22 mouse cellular contexts compared by ENCODE assay signal in the genomic region with DNA sequence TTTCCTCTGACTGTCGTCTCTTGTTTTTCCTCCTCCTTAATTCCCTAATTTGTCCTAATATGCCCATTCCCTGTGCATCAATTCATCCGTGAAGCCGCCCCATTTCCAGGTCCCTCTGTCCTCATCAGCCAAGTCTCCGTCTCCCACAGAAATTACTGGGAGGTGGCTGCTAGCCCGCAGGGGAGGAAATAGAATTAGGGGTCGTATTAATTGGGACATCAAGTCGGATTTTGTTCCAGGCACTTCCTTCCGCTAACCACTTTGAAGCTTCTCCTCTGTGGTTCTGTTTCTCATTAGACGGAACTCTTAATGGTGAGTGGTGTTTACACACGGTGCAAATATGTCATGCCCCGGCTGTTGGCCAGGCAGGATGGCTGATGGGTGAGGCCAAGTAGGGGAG.
DNase-seq lines count a peak whose midpoint lies in the region; ATAC-seq and TF ChIP-seq lines count a peak whose summit lies in the region.
"Had no signal": no experiment of that assay in that cellular context is flagged by ENCODE, and none has a peak within 500 bp of the region (broad histone marks: within the 10 kb centered on the region; RNA-seq: fewer than 3 reads in every experiment).

No protein-coding gene starts in this region.

- ATAC-seq in limb, embryonic 13.5 days (ENCODE audit: low FRiP score, low read depth): no peak
- no peak for ATAC-seq in embryonic facial prominence, embryonic 13.5 days (ENCODE audit: insufficient number of reproducible peaks, insufficient read depth, low FRiP score, low TSS enrichment, low read depth)
- ATAC-seq in intestine, postnatal 0 days: no peak
- no peak for ATAC-seq in hindbrain, embryonic 13.5 days (ENCODE audit: low FRiP score)
- ATAC-seq: forebrain, embryonic 14.5 days; forebrain, postnatal 0 days had no signal

- peaks cover 6% of the 10 kb centered on the region for H3K9me3 ChIP-seq in limb, embryonic 13.5 days
- H3K9me3 ChIP-seq in limb, embryonic 10.5 days (replicated peaks): no peaks in the 10 kb centered on the region
- H3K9me3 ChIP-seq in embryonic facial prominence, embryonic 13.5 days: no peaks in the 10 kb centered on the region
- H3K9me3 ChIP-seq in intestine, postnatal 0 days (ENCODE audit: control insufficient read depth): 0 out of 2 replicates have a peak, but pooled peaks cover 6% of the 10 kb centered on the region
- H3K9me3 ChIP-seq in hindbrain, embryonic 13.5 days: peaks cover 5% of the 10 kb centered on the region; the same call in 1 of the 2 replicates
- H3K9me3 ChIP-seq: embryonic facial prominence, embryonic 15.5 days; hindbrain, embryonic 15.5 days had no signal

- peaks cover 76% of the 10 kb centered on the region for H3K27me3 ChIP-seq in limb, embryonic 13.5 days
- H3K27me3 ChIP-seq in limb, embryonic 10.5 days (ENCODE audit: low read depth, poor library complexity, severe bottlenecking): peaks cover 69% of the 10 kb centered on the region
- peaks cover 26% of the 10 kb centered on the region for H3K27me3 ChIP-seq in embryonic facial prominence, embryonic 13.5 days
- no peaks in the 10 kb centered on the region for H3K27me3 ChIP-seq in intestine, postnatal 0 days (replicated peaks; ENCODE audit: control insufficient read depth, insufficient read depth, low read length)
- peaks cover 3% of the 10 kb centered on the region; the same call in 1 of the 2 replicates for H3K27me3 ChIP-seq in hindbrain, embryonic 13.5 days
- H3K27me3 ChIP-seq: hindbrain, embryonic 15.5 days had no signal

- peaks cover 21% of the 10 kb centered on the region for H3K4me1 ChIP-seq in limb, embryonic 13.5 days
- peaks cover 47% of the 10 kb centered on the region for H3K4me1 ChIP-seq in limb, embryonic 10.5 days
- peaks cover 29% of the 10 kb centered on the region for H3K4me1 ChIP-seq in embryonic facial prominence, embryonic 13.5 days
- no peaks in the 10 kb centered on the region for H3K4me1 ChIP-seq in intestine, postnatal 0 days (replicated peaks; ENCODE audit: control insufficient read depth, insufficient read depth, low read length)
- H3K4me1 ChIP-seq in hindbrain, embryonic 13.5 days (replicated peaks): no peaks in the 10 kb centered on the region
- H3K4me1 ChIP-seq: heart, embryonic 12.5 days; heart, embryonic 15.5 days; hindbrain, embryonic 10.5 days; hindbrain, embryonic 15.5 days had no signal

- DNase-seq in limb, embryonic 10.5 days (ENCODE audit: low spot score): no peak
- DNase-seq in retina, postnatal 1 day: peak; percentile 73
- DNase-seq: adrenal gland, adult 2 months; cerebellum, adult 11 months; cerebellum, adult 2 months; cerebellum, adult 9-11 months; cerebellum, postnatal 25 days; forebrain, postnatal 0 days; gastrocnemius, postnatal 25 days; heart, adult 18-20 months; heart, postnatal 10 days; heart, postnatal 36 days had no signal

- H3K9ac ChIP-seq in limb, embryonic 13.5 days: no peak overlapping the region
- H3K9ac ChIP-seq in embryonic facial prominence, embryonic 13.5 days: peak overlapping the region; percentile 46; the same call in 1 of the 2 replicates
- H3K9ac ChIP-seq in intestine, postnatal 0 days (ENCODE audit: low read depth, low read length): no peak overlapping the region
- H3K9ac ChIP-seq in hindbrain, embryonic 13.5 days: no peak overlapping the region
- H3K9ac ChIP-seq: embryonic facial prominence, embryonic 15.5 days; forebrain, postnatal 0 days; heart, embryonic 12.5 days; heart, embryonic 15.5 days; hindbrain, embryonic 15.5 days had no signal

- H3K36me3 ChIP-seq in limb, embryonic 13.5 days: no peaks in the 10 kb centered on the region
- no peaks in the 10 kb centered on the region for H3K36me3 ChIP-seq in limb, embryonic 10.5 days
- no peaks in the 10 kb centered on the region for H3K36me3 ChIP-seq in embryonic facial prominence, embryonic 13.5 days
- H3K36me3 ChIP-seq in intestine, postnatal 0 days (ENCODE audit: control insufficient read depth, insufficient read depth): no peaks in the 10 kb centered on the region
- no peaks in the 10 kb centered on the region for H3K36me3 ChIP-seq in hindbrain, embryonic 13.5 days
- H3K36me3 ChIP-seq: embryonic facial prominence, embryonic 15.5 days; heart, embryonic 12.5 days; heart, embryonic 15.5 days; hindbrain, embryonic 10.5 days; hindbrain, embryonic 15.5 days had no signal

- no peak overlapping the region for H3K27ac ChIP-seq in limb, embryonic 13.5 days
- no peak overlapping the region for H3K27ac ChIP-seq in limb, embryonic 10.5 days
- no peak overlapping the region for H3K27ac ChIP-seq in embryonic facial prominence, embryonic 13.5 days
- no peak overlapping the region for H3K27ac ChIP-seq in intestine, postnatal 0 days (ENCODE audit: low read depth, low read length)
- H3K27ac ChIP-seq in hindbrain, embryonic 13.5 days: no peak overlapping the region
- H3K27ac ChIP-seq: embryonic facial prominence, embryonic 15.5 days; heart, embryonic 15.5 days; hindbrain, embryonic 10.5 days; hindbrain, embryonic 15.5 days had no signal

- TF ChIP-seq CTCF in intestine, postnatal 0 days (IDR thresholded peaks at IDR 0.05; ENCODE audit: low read depth): no peak

- no peak overlapping the region for H3K4me3 ChIP-seq in limb, embryonic 13.5 days
- no peak overlapping the region for H3K4me3 ChIP-seq in limb, embryonic 10.5 days
- H3K4me3 ChIP-seq in embryonic facial prominence, embryonic 13.5 days: no peak overlapping the region
- H3K4me3 ChIP-seq in intestine, postnatal 0 days (ENCODE audit: low read depth, low read length): no peak overlapping the region
- no peak overlapping the region for H3K4me3 ChIP-seq in hindbrain, embryonic 13.5 days
- H3K4me3 ChIP-seq: embryonic facial prominence, embryonic 15.5 days; heart, embryonic 12.5 days; heart, embryonic 15.5 days; hindbrain, embryonic 10.5 days; hindbrain, embryonic 15.5 days had no signal

- WGBS in limb, embryonic 13.5 days: 13% methylated on average over 11 of the region's 11 CpGs
- 17% methylated on average over 11 of the region's 11 CpGs for WGBS in limb, embryonic 10.5 days
- 14% methylated on average over 11 of the region's 11 CpGs for WGBS in embryonic facial prominence, embryonic 13.5 days
- WGBS in intestine, postnatal 0 days: 57% methylated on average over 11 of the region's 11 CpGs
- 72% methylated on average over 11 of the region's 11 CpGs for WGBS in hindbrain, embryonic 13.5 days

- H3K4me2 ChIP-seq in limb, embryonic 13.5 days (replicated peaks): 0 out of 2 replicates have a peak overlapping the region, but pooled peaks have one; percentile 7
- peak overlapping the region; percentile 20 for H3K4me2 ChIP-seq in embryonic facial prominence, embryonic 13.5 days
- H3K4me2 ChIP-seq in intestine, postnatal 0 days (replicated peaks; ENCODE audit: low read depth): no peak overlapping the region
- no peak overlapping the region for H3K4me2 ChIP-seq in hindbrain, embryonic 13.5 days
- H3K4me2 ChIP-seq: embryonic facial prominence, embryonic 15.5 days; heart, embryonic 12.5 days; heart, embryonic 15.5 days; hindbrain, embryonic 15.5 days had no signal

Comparison
In these comparisons a context has a peak if more than half of its experiments do, and no peak if none do; other contexts are left out.
1. H3K4me2 ChIP-seq: peak in limb, embryonic 13.5 days (single experiment) and embryonic facial prominence, embryonic 13.5 days (single experiment); none in intestine, postnatal 0 days (single experiment) and hindbrain, embryonic 13.5 days (single experiment).